Mouse (Mus musculus) ES-Bruce4 (cell line): ENCODE data around the gene Poglut1.

Experiments used
- CTCF ChIP-seq: IDR thresholded peaks from one replicate; pipeline ENCODE4 v1.8.1; 2011; ENCODE audit warnings: low read depth, low read length
- EP300 ChIP-seq: IDR thresholded peaks from 2 replicates; pipeline ENCODE4 v1.6.1; 2011; ENCODE audit warnings: low read depth, low read length; ENCODE audit not compliant: insufficient read depth
- POLR2A ChIP-seq: IDR thresholded peaks from one replicate; pipeline ENCODE4 v1.8.1; 2011; ENCODE audit warnings: low read length; ENCODE audit not compliant: insufficient read depth

- TF ChIP-seq EP300, result no peak
- TF ChIP-seq POLR2A, result no peak
- TF ChIP-seq CTCF, result no peak
These were observed 47.6 kb downstream of the Poglut1 start for GRCm38 (mm10) chr16:38502469-38502868.
